Mouse (Mus musculus) testis, adult 2 months (tissue): ENCODE results near the gene Ptprcap. TPM values are rescaled to one million over a fixed set of nuclear protein-coding genes. Genes with fewer than 3 reads are reported as not detected.

ENCODE experiments used
- H3K27ac ChIP-seq: fragments of 200-500 bp; 2 replicates; pipeline ENCODE4 v1.5.1; 2012; ENCODE audit warnings: low read depth, low read length; ENCODE audit not compliant: control insufficient read depth, insufficient read depth
- H3K27me3 ChIP-seq: fragments of 200-500 bp; 2 replicates; pipeline ENCODE4 v1.6.1; 2012; ENCODE audit warnings: mild to moderate bottlenecking, low read length, moderate library complexity; ENCODE audit not compliant: control insufficient read depth, insufficient read depth
- H3K36me3 ChIP-seq: fragments of 200-500 bp; 2 replicates; pipeline ENCODE4 v1.6.1; 2012; ENCODE audit warnings: mild to moderate bottlenecking, low read length; ENCODE audit not compliant: control insufficient read depth, insufficient read depth
- H3K4me1 ChIP-seq: fragments of 200-500 bp; 2 replicates; pipeline ENCODE4 v1.6.1; 2012; ENCODE audit warnings: low read length; ENCODE audit not compliant: control insufficient read depth, insufficient read depth
- H3K4me3 ChIP-seq: fragments of 200-500 bp; 2 replicates; pipeline ENCODE4 v1.5.1; 2012; ENCODE audit warnings: low read depth, mild to moderate bottlenecking, low read length, moderate library complexity, mixed read lengths; ENCODE audit not compliant: control insufficient read depth
- CTCF ChIP-seq: fragments of 200-500 bp; IDR thresholded peaks from 2 replicates; pipeline ENCODE4 v1.5.1; 2012; ENCODE audit warnings: low read depth, mild to moderate bottlenecking, inconsistent platforms, low read length, moderate library complexity; ENCODE audit not compliant: control insufficient read depth, insufficient read depth, insufficient replicate concordance
- POLR2A ChIP-seq: fragments of 200-500 bp; IDR thresholded peaks from 2 replicates; pipeline ENCODE4 v1.6.1; 2012; ENCODE audit warnings: low read depth, mild to moderate bottlenecking, inconsistent platforms, low read length, moderate library complexity; ENCODE audit not compliant: control insufficient read depth
- polyA plus RNA-seq: library from polyadenylated mRNA; depleted of rRNA; stranded (reverse); fragments of >200 nt; gene quantifications from 2 replicates; pipeline ENCODE4 v1.2.3, GENCODE M21; 2012

The Ptprcap gene
- polyA plus RNA-seq, 1 experiment = 0.65 TPM

GRCm38 (mm10) chr19:4184976-4185975 lies 31.9 kb downstream of the Ptprcap start:
- Histone ChIP-seq H3K4me1 (0 out of 2 replicates have a peak, but pooled peaks cover 2% of the 10 kb centered on the region), H3K36me3 (no peaks in the 10 kb centered on the region), H3K4me3 (no peak overlapping the region), H3K27me3 (no peaks in the 10 kb centered on the region), H3K27ac (0 out of 2 replicates have a peak overlapping the region, but pooled peaks have one; percentile 7)
- TF ChIP-seq POLR2A = no peak
- no peak for TF ChIP-seq CTCF

- Histone ChIP-seq H3K27me3 (no peaks in the 10 kb centered on the region), H3K4me3 (no peak overlapping the region), H3K27ac (no peak overlapping the region), H3K4me1 (peaks cover 7% of the 10 kb centered on the region), H3K36me3 (no peaks in the 10 kb centered on the region)
- TF ChIP-seq POLR2A (no peak), CTCF (no peak)
These were observed 33.9 kb downstream of the Ptprcap start for GRCm38 (mm10) chr19:4187303-4187702.

- peaks cover 13% of the 10 kb centered on the region for H3K4me1 ChIP-seq
- no peak overlapping the region for H3K4me3 ChIP-seq
- no peaks in the 10 kb centered on the region for H3K36me3 ChIP-seq
- H3K27ac ChIP-seq = no peak overlapping the region
- TF ChIP-seq POLR2A (no peak), CTCF (no peak)
- no peaks in the 10 kb centered on the region for H3K27me3 ChIP-seq
These were observed 35.7 kb downstream of the Ptprcap start for GRCm38 (mm10) chr19:4189051-4189620.

- TF ChIP-seq CTCF = no peak
- TF ChIP-seq POLR2A = no peak
- Histone ChIP-seq H3K27me3 (no peaks in the 10 kb centered on the region), H3K4me1 (peaks cover 11% of the 10 kb centered on the region), H3K27ac (peak within 1 kb of the TSS; percentile 75), H3K4me3 (peak within 1 kb of the TSS; percentile 91), H3K36me3 (no peaks in the 10 kb centered on the region)
These were observed 37.5 kb downstream of the Ptprcap start, which contains the start of gene Tbc1d10c for GRCm38 (mm10) chr19:4190831-4191334. Gene Tbc1d10c (minus strand): TSS chr19:4191284.

GRCm38 (mm10) chr19:4191528-4192250 lies 38.3 kb downstream of the Ptprcap start, which contains the start of gene Ppp1ca:
Gene Ppp1ca (plus strand): TSS chr19:4192065.
- peaks cover 11% of the 10 kb centered on the region for H3K4me1 ChIP-seq
- H3K36me3 ChIP-seq = no peaks in the 10 kb centered on the region
- peak within 1 kb of the TSS; percentile 91 for H3K4me3 ChIP-seq
- H3K27ac ChIP-seq = peak within 1 kb of the TSS; percentile 75
- peak; percentile 76 for TF ChIP-seq POLR2A
- TF ChIP-seq CTCF = peak; percentile 62
- no peaks in the 10 kb centered on the region for H3K27me3 ChIP-seq

GRCm38 (mm10) chr19:4192251-4192985 lies 39.0 kb downstream of the Ptprcap start:
- H3K4me3 ChIP-seq = peak overlapping the region; percentile 91
- peaks cover 11% of the 10 kb centered on the region for H3K4me1 ChIP-seq
- peak overlapping the region; percentile 75 for H3K27ac ChIP-seq
- no peaks in the 10 kb centered on the region for H3K36me3 ChIP-seq
- H3K27me3 ChIP-seq = no peaks in the 10 kb centered on the region
- no peak for TF ChIP-seq CTCF
- no peak for TF ChIP-seq POLR2A
